Mouse (Mus musculus) spleen, adult 2 months (tissue): Measurements from ENCODE around the gene E130114P18Rik.

ENCODE experiments used
- CTCF ChIP-seq: fragments of 200-500 bp; IDR thresholded peaks from 2 replicates; pipeline ENCODE4 v1.5.1; 2011; ENCODE audit warnings: mild to moderate bottlenecking, inconsistent platforms; ENCODE audit not compliant: insufficient read depth, insufficient read length, insufficient replicate concordance; ENCODE audit errors: extremely low read depth
- POLR2A ChIP-seq: fragments of 200-500 bp; IDR thresholded peaks from 2 replicates; pipeline ENCODE4 v1.6.1; 2011; ENCODE audit warnings: low read depth, low read length, inconsistent platforms

DNA sequence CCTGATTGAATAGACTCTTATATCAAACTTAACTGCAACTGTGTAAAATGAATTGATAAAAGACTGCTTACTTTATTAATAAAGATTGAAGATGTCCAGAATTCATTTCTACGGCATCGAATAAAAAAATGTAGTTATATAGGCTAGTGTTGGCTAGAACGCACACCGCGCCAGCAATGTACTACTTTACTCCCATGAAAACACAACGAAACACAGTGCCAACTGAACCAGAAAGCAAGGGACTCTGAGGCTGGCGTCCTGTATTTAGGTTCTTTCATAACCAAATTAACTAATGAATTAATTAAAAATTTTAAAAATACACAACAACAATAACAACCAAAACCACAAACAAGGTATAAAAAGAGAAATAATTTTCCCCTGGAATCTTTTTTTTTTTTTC, 197.0 kb downstream of the E130114P18Rik start:
- no peak for TF ChIP-seq CTCF
- TF ChIP-seq POLR2A = no peak
